Mouse (Mus musculus) heart, adult 11 months (tissue): Measurements from ENCODE around the gene Bnipl.
A peak's percentile ranks its signal among the peaks of the same experiment; 100 is the strongest.
"Not testable (repeated sequence)": the region's sequence is repeated elsewhere in the genome, so short reads cannot be mapped to it uniquely, and the experiment has no call there.

Source experiments
- DNase-seq: peaks from one replicate; pipeline ENCODE4 v3.0.0; 2022

Gene Bnipl

GRCm38 (mm10) chr3:95235386-95236301 is 15.3 kb downstream of the Bnipl start:
- DNase-seq, result peak; percentile 86

- peak; percentile 88 for DNase-seq
Observed at GRCm38 (mm10) chr3:95233303-95233980, 17.6 kb downstream of the Bnipl start.

- DNase-seq, result peak; percentile 91
Observed at GRCm38 (mm10) chr3:95232771-95233170, 18.2 kb downstream of the Bnipl start.

GRCm38 (mm10) chr3:95231298-95232221 is 19.4 kb downstream of the Bnipl start, which contains the start of gene Mllt11:
Mllt11 (minus strand) TSS chr3:95232171.
- peak; percentile 93 for DNase-seq

- peak; percentile 94 for DNase-seq
Observed at GRCm38 (mm10) chr3:95230495-95231297, 20.3 kb downstream of the Bnipl start.

- DNase-seq, result peak; percentile 98
Observed at GRCm38 (mm10) chr3:95229781-95230494, 21.1 kb downstream of the Bnipl start.

GRCm38 (mm10) chr3:95228894-95229780 is 21.9 kb downstream of the Bnipl start:
- DNase-seq, result peak; percentile 95

- DNase-seq, result peak; percentile 99
Observed at GRCm38 (mm10) chr3:95228148-95228893, 22.7 kb downstream of the Bnipl start, which contains the start of gene Cdc42se1. Cdc42se1 (plus strand) TSS chr3:95228732.

- no peak for DNase-seq
Observed at GRCm38 (mm10) chr3:95227214-95227613, 23.8 kb downstream of the Bnipl start.

GRCm38 (mm10) chr3:95224295-95224694 is 26.7 kb downstream of the Bnipl start:
- peak; percentile 89 for DNase-seq

- no peak for DNase-seq
Observed at GRCm38 (mm10) chr3:95223041-95223440, 28.0 kb downstream of the Bnipl start.

GRCm38 (mm10) chr3:95218466-95219137 is 32.4 kb downstream of the Bnipl start:
- DNase-seq, result peak; percentile 87

- peak; percentile 100 for DNase-seq
Observed at GRCm38 (mm10) chr3:95217255-95218134, 33.5 kb downstream of the Bnipl start, which contains the start of gene Gabpb2. Gabpb2 (minus strand) TSS chr3:95217916.

GRCm38 (mm10) chr3:95216655-95217254 is 34.2 kb downstream of the Bnipl start:
- no peak for DNase-seq

GRCm38 (mm10) chr3:95213609-95213975 is 37.4 kb downstream of the Bnipl start:
- no peak for DNase-seq

GRCm38 (mm10) chr3:95212889-95213608 is 37.9 kb downstream of the Bnipl start:
- not testable (repeated sequence) for DNase-seq
